ENCODE assay signal across 19 mouse cellular contexts in genomic region chr4:51928245-51928644, GRCm38 (mm10).
A peak's percentile ranks its signal among the peaks of the same experiment; 100 is the strongest.
DNase-seq lines count a peak whose midpoint lies in the region; ATAC-seq and TF ChIP-seq lines count a peak whose summit lies in the region.
"Had no signal": no experiment of that assay in that cellular context is flagged by ENCODE, and none has a peak within 500 bp of the region (broad histone marks: within the 10 kb centered on the region; RNA-seq: fewer than 3 reads in every experiment).

No protein-coding gene starts in this region.

- H3K4me3 ChIP-seq in hindbrain, embryonic 11.5 days (ENCODE audit: low read depth, low read length) = no peak overlapping the region
- no peak overlapping the region for H3K4me3 ChIP-seq in hindbrain, postnatal 0 days (ENCODE audit: low read length)
- H3K4me3 ChIP-seq in midbrain, embryonic 13.5 days (replicated peaks) = no peak overlapping the region
- no peak overlapping the region for H3K4me3 ChIP-seq in midbrain, embryonic 10.5 days
- no peak overlapping the region for H3K4me3 ChIP-seq in hindbrain, embryonic 14.5 days (replicated peaks; ENCODE audit: low read length)
- H3K4me3 ChIP-seq in midbrain, embryonic 16.5 days (ENCODE audit: low read depth, low read length) = no peak overlapping the region
- H3K4me3 ChIP-seq: heart, adult 2 months; heart, embryonic 15.5 days; hindbrain, embryonic 15.5 days had no signal

- no peak overlapping the region for H3K4me2 ChIP-seq in hindbrain, embryonic 11.5 days (replicated peaks; ENCODE audit: low read depth, low read length)
- H3K4me2 ChIP-seq in hindbrain, postnatal 0 days (ENCODE audit: low read depth, low read length) = no peak overlapping the region
- no peak overlapping the region for H3K4me2 ChIP-seq in midbrain, embryonic 13.5 days (replicated peaks)
- no peak overlapping the region for H3K4me2 ChIP-seq in hindbrain, embryonic 14.5 days (replicated peaks)
- H3K4me2 ChIP-seq in midbrain, embryonic 16.5 days (ENCODE audit: low read length) = no peak overlapping the region
- H3K4me2 ChIP-seq: heart, embryonic 11.5 days; heart, embryonic 15.5 days; hindbrain, embryonic 15.5 days had no signal

- no peaks in the 10 kb centered on the region for H3K4me1 ChIP-seq in hindbrain, embryonic 11.5 days (replicated peaks; ENCODE audit: control insufficient read depth, insufficient read depth, low read length)
- no peaks in the 10 kb centered on the region for H3K4me1 ChIP-seq in hindbrain, postnatal 0 days (ENCODE audit: insufficient read depth, low read length)
- H3K4me1 ChIP-seq in midbrain, embryonic 13.5 days (replicated peaks) = no peaks in the 10 kb centered on the region
- H3K4me1 ChIP-seq in midbrain, embryonic 10.5 days = no peaks in the 10 kb centered on the region
- no peaks in the 10 kb centered on the region; the same call in 1 of the 2 replicates for H3K4me1 ChIP-seq in hindbrain, embryonic 14.5 days (replicated peaks; ENCODE audit: control insufficient read depth, insufficient read depth, low read length)
- no peaks in the 10 kb centered on the region for H3K4me1 ChIP-seq in midbrain, embryonic 16.5 days (ENCODE audit: control insufficient read depth, insufficient read depth, low read length)
- H3K4me1 ChIP-seq: heart, embryonic 15.5 days; hindbrain, embryonic 15.5 days had no signal

- ATAC-seq in hindbrain, embryonic 11.5 days (ENCODE audit: low FRiP score) = peak; percentile 30; the same call in 1 of the 2 replicates
- ATAC-seq in hindbrain, postnatal 0 days = no peak
- peak; percentile 63; the same call in 1 of the 2 replicates for ATAC-seq in midbrain, embryonic 13.5 days
- ATAC-seq in hindbrain, embryonic 14.5 days (ENCODE audit: low FRiP score) = no peak
- ATAC-seq in midbrain, embryonic 16.5 days = peak; percentile 86
- ATAC-seq: activated CD4-positive, CD25-positive, alpha-beta regulatory T cell, adult 4 months; forebrain, embryonic 16.5 days; Patski had no signal

- H3K27me3 ChIP-seq in hindbrain, embryonic 11.5 days (ENCODE audit: control insufficient read depth, insufficient read depth, low read length) = no peaks in the 10 kb centered on the region
- H3K27me3 ChIP-seq in hindbrain, postnatal 0 days (ENCODE audit: insufficient read depth, low read length) = no peaks in the 10 kb centered on the region
- H3K27me3 ChIP-seq in midbrain, embryonic 13.5 days = no peaks in the 10 kb centered on the region
- H3K27me3 ChIP-seq in midbrain, embryonic 10.5 days (ENCODE audit: low read depth, poor library complexity, severe bottlenecking) = no peaks in the 10 kb centered on the region
- no peaks in the 10 kb centered on the region for H3K27me3 ChIP-seq in hindbrain, embryonic 14.5 days (ENCODE audit: control insufficient read depth, insufficient read depth, low read length)
- no peaks in the 10 kb centered on the region for H3K27me3 ChIP-seq in midbrain, embryonic 16.5 days (ENCODE audit: control insufficient read depth, insufficient read depth, low read depth, low read length)
- H3K27me3 ChIP-seq: CH12.LX; heart, embryonic 15.5 days; hindbrain, embryonic 15.5 days; Patski had no signal

- no peak overlapping the region for H3K9ac ChIP-seq in hindbrain, embryonic 11.5 days (ENCODE audit: low read depth, low read length)
- no peak overlapping the region for H3K9ac ChIP-seq in hindbrain, postnatal 0 days (replicated peaks; ENCODE audit: low read length)
- H3K9ac ChIP-seq in midbrain, embryonic 13.5 days (replicated peaks) = no peak overlapping the region
- no peak overlapping the region for H3K9ac ChIP-seq in hindbrain, embryonic 14.5 days
- no peak overlapping the region for H3K9ac ChIP-seq in midbrain, embryonic 16.5 days (ENCODE audit: low read depth, low read length)
- H3K9ac ChIP-seq: heart, embryonic 15.5 days; hindbrain, embryonic 15.5 days had no signal

- no peak overlapping the region for H3K27ac ChIP-seq in hindbrain, embryonic 11.5 days (ENCODE audit: low read depth, low read length)
- no peak overlapping the region for H3K27ac ChIP-seq in hindbrain, postnatal 0 days
- no peak overlapping the region for H3K27ac ChIP-seq in midbrain, embryonic 13.5 days
- no peak overlapping the region for H3K27ac ChIP-seq in midbrain, embryonic 10.5 days (replicated peaks)
- no peak overlapping the region for H3K27ac ChIP-seq in hindbrain, embryonic 14.5 days
- no peak overlapping the region for H3K27ac ChIP-seq in midbrain, embryonic 16.5 days (ENCODE audit: low read length)
- H3K27ac ChIP-seq: heart, adult 2 months; heart, embryonic 15.5 days; hindbrain, embryonic 15.5 days had no signal

- DNase-seq in hindbrain, embryonic 11.5 days (ENCODE audit: low spot score) = no peak
- no peak for DNase-seq in hindbrain, postnatal 0 days (ENCODE audit: low spot score)
- no peak for DNase-seq in midbrain, embryonic 10.5 days (ENCODE audit: low spot score)
- peak; percentile 27 for DNase-seq in hindbrain, embryonic 14.5 days (ENCODE audit: low spot score)
- no peak for DNase-seq in urinary bladder, adult 2 months (ENCODE audit: low spot score)
- DNase-seq: adrenal gland, postnatal 14 days; cerebellum, adult 18-20 months; cerebellum, postnatal 10 days; gastrocnemius, postnatal 14 days; heart, adult 2 months had no signal

- no peaks in the 10 kb centered on the region for H3K36me3 ChIP-seq in hindbrain, embryonic 11.5 days (ENCODE audit: control insufficient read depth, insufficient read depth, low read length)
- no peaks in the 10 kb centered on the region for H3K36me3 ChIP-seq in hindbrain, postnatal 0 days (ENCODE audit: insufficient read depth, low read length)
- H3K36me3 ChIP-seq in midbrain, embryonic 13.5 days = no peaks in the 10 kb centered on the region
- H3K36me3 ChIP-seq in midbrain, embryonic 10.5 days = no peaks in the 10 kb centered on the region
- H3K36me3 ChIP-seq in hindbrain, embryonic 14.5 days (replicated peaks; ENCODE audit: control insufficient read depth, insufficient read depth) = no peaks in the 10 kb centered on the region
- no peaks in the 10 kb centered on the region for H3K36me3 ChIP-seq in midbrain, embryonic 16.5 days (ENCODE audit: control insufficient read depth, insufficient read depth, low read length)
- H3K36me3 ChIP-seq: heart, embryonic 15.5 days; hindbrain, embryonic 15.5 days had no signal

- H3K9me3 ChIP-seq in hindbrain, embryonic 11.5 days (ENCODE audit: control insufficient read depth, low read length) = no peaks in the 10 kb centered on the region
- no peaks in the 10 kb centered on the region for H3K9me3 ChIP-seq in hindbrain, postnatal 0 days (ENCODE audit: low read length)
- H3K9me3 ChIP-seq in midbrain, embryonic 13.5 days = no peaks in the 10 kb centered on the region
- no peaks in the 10 kb centered on the region for H3K9me3 ChIP-seq in midbrain, embryonic 10.5 days (replicated peaks)
- H3K9me3 ChIP-seq in hindbrain, embryonic 14.5 days (ENCODE audit: control insufficient read depth, low read length) = no peaks in the 10 kb centered on the region
- no peaks in the 10 kb centered on the region for H3K9me3 ChIP-seq in midbrain, embryonic 16.5 days (replicated peaks; ENCODE audit: control insufficient read depth, low read length, poor library complexity, severe bottlenecking)
- H3K9me3 ChIP-seq: heart, embryonic 15.5 days; hindbrain, embryonic 15.5 days had no signal

- no peak for TF ChIP-seq CTCF in hindbrain, postnatal 0 days (IDR thresholded peaks at IDR 0.05; ENCODE audit: low read depth)

Comparison
In these comparisons a context has a peak if more than half of its experiments do, and no peak if none do; other contexts are left out.
1. ATAC-seq: peak in hindbrain, embryonic 11.5 days (single experiment), midbrain, embryonic 13.5 days (single experiment) and midbrain, embryonic 16.5 days (single experiment); none in hindbrain, postnatal 0 days (single experiment) and hindbrain, embryonic 14.5 days (single experiment).